Mouse (Mus musculus) embryonic fibroblast, embryonic 13.5 days (primary cell): ENCODE results near the gene Mettl9.

ENCODE experiments used
- CTCF ChIP-seq: IDR thresholded peaks from 2 replicates; pipeline ENCODE4 v1.5.1; 2011; ENCODE audit warnings: mild to moderate bottlenecking, control low read depth, low read length, moderate library complexity, borderline replicate concordance; ENCODE audit not compliant: insufficient read depth
- POLR2A ChIP-seq: IDR thresholded peaks from 2 replicates; pipeline ENCODE4 v1.6.1; 2011; ENCODE audit warnings: low read depth, mild to moderate bottlenecking, control low read depth, low read length, moderate library complexity

DNA sequence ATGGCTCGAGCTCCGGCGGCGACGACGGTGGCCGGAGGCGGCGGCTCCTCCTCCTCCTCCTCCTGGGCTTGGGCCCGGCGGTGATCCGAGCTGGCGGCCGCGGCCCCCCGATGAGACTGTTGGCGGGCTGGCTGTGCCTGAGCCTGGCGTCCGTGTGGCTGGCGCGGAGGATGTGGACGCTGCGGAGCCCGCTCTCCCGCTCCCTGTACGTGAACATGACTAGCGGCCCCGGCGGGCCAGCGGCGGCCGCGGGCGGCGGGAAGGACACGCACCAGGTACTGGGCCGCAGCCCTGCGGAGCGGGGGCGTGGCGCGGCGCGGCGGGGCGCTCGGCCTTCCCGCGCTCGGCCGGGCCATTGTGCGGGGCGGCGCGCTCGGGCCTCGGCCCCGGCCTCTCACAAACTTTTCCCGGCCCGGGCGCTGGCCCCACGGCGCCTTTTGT, 476 bp downstream of the Mettl9 start:
- TF ChIP-seq POLR2A (0 out of 2 replicates have a peak, but pooled peaks have one; percentile 0), CTCF (no peak)
